Mouse (Mus musculus) liver, embryonic 14.5 days (tissue): ENCODE measurements around the gene Rpl29. TPM values are rescaled to one million over a fixed set of nuclear protein-coding genes. Genes with fewer than 3 reads are reported as not detected.

Source experiments
- ATAC-seq: fragments of 200-750 bp; cut with Nextera tagmentation; 2 replicates; pipeline ENCODE4 v1.8.0; 2017; ENCODE audit warnings: moderate number of reproducible peaks, mild to moderate bottlenecking, moderate library complexity; ENCODE audit not compliant: insufficient read depth
- DNase-seq, 3 experiments: peaks; one replicate each; pipeline ENCODE4 v3.0.0-alpha.2; 2012 to 2013; ENCODE audit warnings: low read depth in 3 of 3, low spot score in 3 of 3
- H3K27ac ChIP-seq: fragments of 300-500 bp; sonication (generic); 2 replicates; pipeline ENCODE4 v1.5.1; 2014; ENCODE audit warnings: moderate library complexity, mild to moderate bottlenecking, control low read depth, inconsistent platforms
- H3K27me3 ChIP-seq: fragments of 300-500 bp; sonication (generic); 2 replicates; pipeline ENCODE4 v1.6.1; 2014; ENCODE audit warnings: mild to moderate bottlenecking, low read length, moderate library complexity; ENCODE audit not compliant: control insufficient read depth, insufficient read depth
- H3K36me3 ChIP-seq: fragments of 300-500 bp; sonication (generic); replicated peaks from 2 replicates; pipeline ENCODE4 v1.6.1; 2014; ENCODE audit warnings: low read depth; ENCODE audit not compliant: control insufficient read depth, insufficient read depth
- H3K4me1 ChIP-seq, 2 experiments: fragments of 200-500 bp in 1 of 2; fragments of 300-500 bp in 1 of 2; sonication (generic) in 1 of 2; replicated peaks; 2 replicates each; pipeline ENCODE4 v1.6.1; 2012 to 2014; ENCODE audit warnings: antibody characterized with exemption in 1 of 2, inconsistent platforms in 1 of 2, low read length in 1 of 2; ENCODE audit not compliant: control insufficient read depth in 2 of 2, insufficient read depth in 2 of 2
- H3K4me2 ChIP-seq: fragments of 300-500 bp; sonication (generic); 2 replicates; pipeline ENCODE4 v1.6.1; 2014; ENCODE audit warnings: low read depth, mild to moderate bottlenecking, control low read depth, moderate library complexity
- H3K4me3 ChIP-seq, 2 experiments: fragments of 200-500 bp in 1 of 2; fragments of 300-500 bp in 1 of 2; sonication (generic) in 1 of 2; 2 replicates each; pipeline ENCODE4 v1.5.1; 2012 to 2014; ENCODE audit warnings: low read depth in 2 of 2, low read length in 2 of 2, mild to moderate bottlenecking in 2 of 2, control low read depth in 1 of 2, inconsistent platforms in 1 of 2, moderate library complexity in 1 of 2; ENCODE audit not compliant: insufficient read depth in 1 of 2
- H3K9ac ChIP-seq: fragments of 300-500 bp; sonication (generic); replicated peaks from 2 replicates; pipeline ENCODE4 v1.6.1; 2014; ENCODE audit warnings: mild to moderate bottlenecking, control low read depth, moderate library complexity
- H3K9me3 ChIP-seq: fragments of 300-500 bp; sonication (generic); 2 replicates; pipeline ENCODE4 v1.6.1; 2016; ENCODE audit warnings: low read length, mixed read lengths; ENCODE audit not compliant: control insufficient read depth
- CTCF ChIP-seq: IDR thresholded peaks from 2 replicates; pipeline ENCODE4 v1.5.1; 2016; ENCODE audit warnings: antibody characterized with exemption, low read depth, control low read depth
- EP300 ChIP-seq: IDR thresholded peaks from 2 replicates; pipeline ENCODE4 v1.6.1; 2016; ENCODE audit warnings: antibody characterized with exemption, low read depth
- WGBS: fragments of 180-500 bp; shearing (Covaris S2); extraction: QIAGEN DNeasy Blood & Tissue Kit; methylation state at CpG from one replicate; pipeline ENCODE4 v1.1.7; 2014; ENCODE audit not compliant: insufficient replicate concordance; 5-methylcytosine and 5-hydroxymethylcytosine counted together
- polyA plus RNA-seq, 2 experiments: library from polyadenylated mRNA; depleted of rRNA in 1 of 2; stranded (reverse) in 1 of 2; unstranded in 1 of 2; fragments of >200 nt; fragmentation: Nextera tagmentation in 1 of 2; extraction: Ambion mirVana in 1 of 2; gene quantifications; 2 replicates each; pipeline versions ENCODE4 v1.2.1 to v1.2.3; 2012 to 2014

Gene Rpl29
- polyA plus RNA-seq, 2 experiments, result 720 to 743 TPM

DNA sequence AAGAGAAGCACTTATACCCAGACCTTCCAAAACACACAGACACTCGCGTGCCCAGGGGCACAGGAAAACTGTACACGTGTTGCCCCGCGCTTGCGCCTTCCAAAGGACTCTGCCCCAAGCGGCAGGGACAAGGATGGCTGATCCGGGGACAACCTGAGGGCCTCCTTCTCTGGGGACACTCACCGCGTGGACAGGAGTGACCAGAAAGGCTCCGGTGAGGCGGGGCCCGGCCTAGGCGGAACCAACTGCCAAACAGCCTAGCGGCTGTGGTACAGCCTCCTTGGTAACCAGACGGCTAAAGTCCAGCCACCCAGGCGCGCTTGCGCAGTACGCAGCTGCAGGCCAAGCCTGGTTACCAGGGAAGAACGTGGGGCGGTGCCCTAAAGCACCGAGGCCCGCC, 18.1 kb downstream of the Rpl29 start, which contains the start of the genes Abhd14b and Abhd14a:
Gene Abhd14b (plus strand): TSS at position 112 of the 400 bp plus-strand sequence.
Gene Abhd14a (minus strand): TSS at position 331 of the 400 bp plus-strand sequence.
- Histone ChIP-seq H3K4me2 (peak within 1 kb of the TSS; percentile 78), H3K27me3 (no peaks in the 10 kb centered on the region; the same call in none of the 2 replicates), H3K36me3 (no peaks in the 10 kb centered on the region), H3K4me1 (peaks cover 5 to 20% of the 10 kb centered on the region in 2 experiments; a peak in 3 of 4 replicates), H3K9ac (peak within 1 kb of the TSS; percentile 31), H3K4me3 (peak within 1 kb of the TSS; percentile 60 to 73), H3K27ac (no peak within 1 kb of the TSS), H3K9me3 (no peaks in the 10 kb centered on the region)
- peak; percentile 81 for ATAC-seq
- TF ChIP-seq EP300, result no peak
- peak; percentile 73 for TF ChIP-seq CTCF
- DNase-seq, result peak; percentile 61 to 62 (median 61)
- under 1% methylated on average over 24 of the region's 24 CpGs for WGBS

DNA sequence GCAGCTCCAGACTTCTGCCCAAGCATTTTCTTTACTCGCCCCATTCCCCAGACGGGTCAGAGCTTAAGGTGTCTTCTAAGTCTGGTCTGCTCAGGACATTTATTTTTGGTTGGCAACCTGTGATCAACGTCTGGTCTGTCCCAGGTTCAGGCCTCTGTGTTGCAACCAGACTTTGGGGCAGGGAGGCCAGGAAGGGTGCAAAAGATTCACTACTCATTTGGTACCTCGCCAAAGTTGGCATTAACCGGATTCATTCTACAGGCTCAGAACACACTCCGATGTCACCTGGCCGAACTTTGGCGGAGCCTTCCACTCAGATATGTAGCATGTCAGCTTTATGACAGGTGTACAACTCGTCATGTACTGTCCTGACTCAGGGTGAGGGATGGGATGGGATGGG, 18.7 kb downstream of the Rpl29 start:
- no peaks in the 10 kb centered on the region for H3K36me3 ChIP-seq
- peak overlapping the region in 1 of 2 experiments; percentile 60; a peak in 2 of 4 replicates for H3K4me3 ChIP-seq
- peaks cover 7 to 20% of the 10 kb centered on the region in 2 experiments for H3K4me1 ChIP-seq
- H3K9ac ChIP-seq, result no peak overlapping the region
- peak overlapping the region; percentile 78 for H3K4me2 ChIP-seq
- WGBS, result 33% methylated on average over 9 of the region's 9 CpGs
- H3K27ac ChIP-seq, result no peak overlapping the region
- peaks cover 5% of the 10 kb centered on the region for H3K27me3 ChIP-seq
- H3K9me3 ChIP-seq, result no peaks in the 10 kb centered on the region
- TF ChIP-seq EP300 (no peak), CTCF (no peak)
- DNase-seq (no peak), ATAC-seq (no peak)

DNA sequence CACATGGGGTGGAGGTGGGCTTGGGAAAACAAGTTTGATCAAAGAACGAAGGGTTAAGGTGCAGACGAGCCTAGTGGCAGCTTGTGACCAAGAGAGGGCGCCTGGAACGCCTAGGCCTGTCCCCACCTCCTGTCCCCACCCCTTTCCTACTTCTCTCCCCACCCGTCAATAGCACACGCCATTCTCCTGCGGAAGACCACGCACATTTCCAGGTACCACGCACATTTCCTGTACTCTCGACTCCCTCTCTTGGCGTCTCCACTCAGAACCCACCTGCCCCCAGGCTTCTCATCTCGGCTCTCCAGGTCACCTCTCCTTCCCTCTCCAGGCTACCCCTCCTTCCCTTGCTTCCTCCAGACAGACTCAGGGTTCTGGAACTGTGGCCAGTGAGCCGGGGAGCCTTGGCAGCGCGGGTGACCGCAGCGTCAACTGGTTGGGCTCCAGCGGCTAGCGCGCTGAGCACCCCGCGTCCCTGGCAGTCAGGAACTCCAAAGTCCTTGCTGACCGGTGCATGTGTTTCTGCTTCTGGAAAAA, 19.3 kb downstream of the Rpl29 start:
- Histone ChIP-seq H3K4me1 (peaks cover 11 to 20% of the 10 kb centered on the region in 2 experiments), H3K36me3 (no peaks in the 10 kb centered on the region), H3K27me3 (peaks cover 9% of the 10 kb centered on the region), H3K4me3 (peak overlapping the region; percentile 52 to 73), H3K9me3 (no peaks in the 10 kb centered on the region), H3K9ac (peak overlapping the region; percentile 50), H3K27ac (no peak overlapping the region), H3K4me2 (peak overlapping the region; percentile 78)
- TF ChIP-seq EP300 (no peak), CTCF (peak; percentile 78)
- DNase-seq (no peak), ATAC-seq (peak; percentile 36; the same call in 1 of the 2 replicates)
- WGBS, result 1% methylated on average over 23 of the region's 23 CpGs

DNA sequence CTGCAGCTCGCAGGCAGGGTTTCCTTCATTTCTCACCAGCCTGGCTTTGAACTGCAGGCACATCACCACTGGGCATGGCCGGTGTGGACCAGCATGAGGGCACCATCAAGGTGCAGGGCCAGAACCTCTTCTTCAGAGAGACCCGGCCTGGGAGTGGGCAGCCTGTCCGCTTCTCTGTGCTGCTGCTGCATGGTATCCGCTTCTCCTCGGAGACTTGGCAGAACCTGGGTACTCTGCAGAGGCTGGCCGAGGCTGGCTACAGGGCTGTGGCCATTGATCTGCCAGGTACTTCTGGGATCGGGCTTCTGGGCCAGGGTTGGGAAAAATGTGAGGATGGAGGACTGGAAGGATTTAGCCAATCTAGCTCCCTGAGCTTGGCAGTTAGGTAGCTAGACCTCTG, 20.7 kb downstream of the Rpl29 start:
- H3K27ac ChIP-seq, result no peak overlapping the region
- WGBS, result 80% methylated on average over 8 of the region's 8 CpGs
- H3K27me3 ChIP-seq, result peaks cover 12% of the 10 kb centered on the region
- no peak for TF ChIP-seq CTCF
- TF ChIP-seq EP300, result no peak
- peaks cover 11 to 24% of the 10 kb centered on the region in 2 experiments for H3K4me1 ChIP-seq
- H3K4me2 ChIP-seq, result peak overlapping the region; percentile 3; the same call in 1 of the 2 replicates
- no peak overlapping the region for H3K4me3 ChIP-seq
- H3K9me3 ChIP-seq, result no peaks in the 10 kb centered on the region
- no peaks in the 10 kb centered on the region for H3K36me3 ChIP-seq
- ATAC-seq (no peak), DNase-seq (no peak)
- H3K9ac ChIP-seq, result no peak overlapping the region

DNA sequence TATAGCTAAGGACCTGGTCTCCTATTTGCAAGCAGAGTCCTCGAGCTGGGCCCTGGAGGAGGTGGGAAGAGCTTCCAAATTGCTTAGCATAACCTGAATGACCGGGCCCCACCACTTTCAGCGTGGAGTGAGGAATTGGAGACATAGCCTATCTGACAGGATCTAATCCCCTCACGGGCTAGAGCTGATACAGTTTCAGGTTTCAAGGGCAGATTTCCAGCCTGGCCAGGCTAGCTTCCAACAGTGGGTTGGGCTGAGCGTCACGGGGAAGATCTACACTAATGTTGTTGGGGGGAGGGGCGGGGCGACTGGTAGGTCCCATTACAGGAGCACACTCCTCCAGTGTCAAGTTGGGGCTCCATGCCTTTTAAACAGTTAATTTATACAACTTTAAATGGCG, 21.4 kb downstream of the Rpl29 start:
- H3K4me1 ChIP-seq, result peaks cover 11 to 24% of the 10 kb centered on the region in 2 experiments
- no peak overlapping the region for H3K27ac ChIP-seq
- peaks cover 13% of the 10 kb centered on the region for H3K27me3 ChIP-seq
- H3K9ac ChIP-seq, result no peak overlapping the region
- no peaks in the 10 kb centered on the region for H3K9me3 ChIP-seq
- no peak overlapping the region for H3K4me3 ChIP-seq
- ATAC-seq (no peak), DNase-seq (no peak)
- WGBS, result 37% methylated on average over 9 of the region's 9 CpGs
- TF ChIP-seq EP300 (no peak), CTCF (no peak)
- no peaks in the 10 kb centered on the region for H3K36me3 ChIP-seq
- H3K4me2 ChIP-seq, result peak overlapping the region; percentile 14; the same call in 1 of the 2 replicates
